Mouse (Mus musculus): ENCODE data around the gene Tesk1.
A peak's percentile ranks its signal among the peaks of the same experiment; 100 is the strongest.
"Not testable (repeated sequence)": the region's sequence is repeated elsewhere in the genome, so short reads cannot be mapped to it uniquely, and the experiment has no call there.

Tesk1 gene

GRCm38 (mm10) chr4:43453413-43453812 lies 11.7 kb downstream of the Tesk1 start:
- no peak for DNase-seq (ENCODE audit: low spot score)

GRCm38 (mm10) chr4:43454041-43454836 lies 12.5 kb downstream of the Tesk1 start, which contains the start of gene Cd72:
Gene Cd72 (minus strand): TSS chr4:43454628.
- no peak for DNase-seq (ENCODE audit: low spot score)

GRCm38 (mm10) chr4:43456470-43456869 lies 14.7 kb downstream of the Tesk1 start:
- DNase-seq (ENCODE audit: low spot score) = no peak

GRCm38 (mm10) chr4:43457124-43457523 lies 15.4 kb downstream of the Tesk1 start:
- no peak for DNase-seq (ENCODE audit: low spot score)

- no peak for DNase-seq (ENCODE audit: low spot score)
These were observed 21.4 kb downstream of the Tesk1 start for GRCm38 (mm10) chr4:43463102-43463501.

GRCm38 (mm10) chr4:43465935-43466334 lies 24.2 kb downstream of the Tesk1 start:
- DNase-seq (ENCODE audit: low spot score) = no peak

- no peak for DNase-seq (ENCODE audit: low spot score)
These were observed 25.1 kb downstream of the Tesk1 start for GRCm38 (mm10) chr4:43466872-43467271.

- no peak for DNase-seq (ENCODE audit: low spot score)
These were observed 28.6 kb downstream of the Tesk1 start for GRCm38 (mm10) chr4:43470301-43470700.

GRCm38 (mm10) chr4:43473636-43474035 lies 31.9 kb downstream of the Tesk1 start:
- DNase-seq (ENCODE audit: low spot score) = no peak

GRCm38 (mm10) chr4:43476604-43477003 lies 34.9 kb downstream of the Tesk1 start:
- no peak for DNase-seq (ENCODE audit: low spot score)

- DNase-seq (ENCODE audit: low spot score) = peak; percentile 81
These were observed 36.3 kb downstream of the Tesk1 start for GRCm38 (mm10) chr4:43477857-43478533.

GRCm38 (mm10) chr4:43478534-43478858 lies 36.8 kb downstream of the Tesk1 start:
- no peak for DNase-seq (ENCODE audit: low spot score)

GRCm38 (mm10) chr4:43478906-43479832 lies 37.4 kb downstream of the Tesk1 start:
- DNase-seq (ENCODE audit: low spot score) = no peak

GRCm38 (mm10) chr4:43480985-43481384 lies 39.2 kb downstream of the Tesk1 start:
- DNase-seq (ENCODE audit: low spot score) = no peak

GRCm38 (mm10) chr4:43481894-43482456 lies 40.2 kb downstream of the Tesk1 start:
- no peak for DNase-seq (ENCODE audit: low spot score)

GRCm38 (mm10) chr4:43482591-43482990 lies 40.9 kb downstream of the Tesk1 start:
- DNase-seq (ENCODE audit: low spot score) = no peak

GRCm38 (mm10) chr4:43483535-43484091 lies 41.9 kb downstream of the Tesk1 start, which contains the start of gene Sit1:
Gene Sit1 (minus strand): TSS chr4:43483734.
- no peak for DNase-seq (ENCODE audit: low spot score)

GRCm38 (mm10) chr4:43485666-43486065 lies 43.9 kb downstream of the Tesk1 start:
- not testable (repeated sequence) for DNase-seq (ENCODE audit: low spot score)

GRCm38 (mm10) chr4:43489611-43490010 lies 47.9 kb downstream of the Tesk1 start:
- no peak for DNase-seq (ENCODE audit: low spot score)

GRCm38 (mm10) chr4:43490801-43491200 lies 49.1 kb downstream of the Tesk1 start:
- DNase-seq (ENCODE audit: low spot score) = no peak

GRCm38 (mm10) chr4:43492101-43492820 lies 50.5 kb downstream of the Tesk1 start:
- DNase-seq (ENCODE audit: low spot score) = no peak

Data from layer of hippocampus, adult 9-10 months (tissue).